Mouse (Mus musculus) liver, adult 2 months (tissue): Measurements from ENCODE around the gene Sgk1.

Experiments used
- CTCF ChIP-seq: fragments of 200-500 bp; IDR thresholded peaks from 2 replicates; pipeline ENCODE4 v1.5.1; 2011; ENCODE audit warnings: low read depth, low read length, control low read depth
- POLR2A ChIP-seq: fragments of 200-500 bp; IDR thresholded peaks from 2 replicates; pipeline ENCODE4 v1.6.1; 2011; ENCODE audit warnings: low read length, control low read depth; ENCODE audit not compliant: insufficient read depth; ENCODE audit errors: extremely low read depth

DNA sequence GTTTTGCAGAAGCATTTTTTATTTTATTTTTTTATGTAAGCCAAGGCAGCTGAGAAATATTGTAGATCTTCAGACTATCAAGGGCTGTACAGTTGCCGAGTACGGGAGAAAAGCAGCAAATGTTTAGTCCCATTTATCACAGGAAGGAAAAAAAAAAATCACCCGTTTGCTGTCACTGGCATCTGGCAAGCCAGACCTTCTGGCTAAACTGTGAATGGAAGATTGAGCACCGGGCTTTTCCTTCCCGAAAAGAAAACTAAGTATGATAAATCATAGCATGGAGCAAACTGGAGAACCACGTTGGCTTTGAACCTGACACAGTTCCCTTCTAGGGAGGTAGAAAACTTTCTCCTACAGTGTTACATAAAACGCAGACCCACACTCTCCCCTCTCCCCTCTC, 81.0 kb downstream of the Sgk1 start:
- TF ChIP-seq CTCF, result no peak
- no peak for TF ChIP-seq POLR2A
